Mouse (Mus musculus): Measurements from ENCODE around the gene Gm3415. TPM values are rescaled to one million over a fixed set of nuclear protein-coding genes. Genes with fewer than 3 reads are reported as not detected.

Gm3415 gene
- not detected in 2 replicates for polyA plus RNA-seq (2021; fragmentation: Nextera tagmentation)
- long read RNA-seq, experiment 1 = 0 reads
- long read RNA-seq, experiment 2 = 0 reads

GRCm38 (mm10) chr5:146555836-146556235 is at the start of gene Gm3415:
Gene Gm3415, plus strand, starts transcription at chr5:146556136.

DNA sequence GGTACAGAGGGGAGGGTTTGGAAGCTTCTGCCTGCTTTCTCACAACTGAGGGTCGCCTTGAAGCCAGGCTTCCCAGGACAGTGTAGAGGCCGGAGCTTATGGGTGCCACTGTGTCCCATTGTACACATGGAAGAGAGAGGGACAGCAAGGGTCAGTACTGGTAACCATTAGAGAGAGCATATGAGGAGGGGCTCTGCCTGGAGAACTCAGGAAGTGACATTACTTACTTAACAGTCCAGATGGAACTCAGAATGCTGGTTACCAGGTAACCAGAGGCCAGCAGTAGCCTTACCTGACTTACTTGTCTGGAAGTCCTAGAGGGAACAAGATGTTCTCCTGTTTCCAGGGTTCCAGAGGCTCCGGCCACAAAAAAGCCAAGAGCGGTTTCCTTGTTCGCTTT is 42.1 kb upstream of the Gm3415 start, which contains the start of gene Gm3402:
TSS of gene Gm3402 (plus strand) at position 301 of the 400 bp plus-strand sequence.

DNA sequence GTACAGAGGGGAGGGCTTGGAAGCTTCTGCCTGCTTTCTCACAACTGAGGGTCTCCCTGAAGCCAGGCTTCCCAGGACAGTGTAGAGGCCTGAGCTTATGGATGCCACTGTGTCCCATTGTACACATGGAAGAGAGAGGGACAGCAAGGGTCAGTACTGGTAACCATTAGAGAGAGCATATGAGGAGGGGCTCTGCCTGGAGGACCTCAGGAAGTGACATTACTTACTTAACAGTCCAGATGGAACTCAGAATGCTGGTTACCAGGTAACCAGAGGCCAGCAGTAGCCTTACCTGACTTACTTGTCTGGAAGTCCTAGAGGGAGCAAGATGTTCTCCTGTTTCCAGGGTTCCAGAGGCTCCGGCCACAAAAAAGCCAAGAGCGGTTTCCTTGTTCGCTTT is 30.4 kb upstream of the Gm3415 start, which contains the start of gene Gm3404:
TSS of gene Gm3404 (plus strand) at position 301 of the 400 bp plus-strand sequence.

DNA sequence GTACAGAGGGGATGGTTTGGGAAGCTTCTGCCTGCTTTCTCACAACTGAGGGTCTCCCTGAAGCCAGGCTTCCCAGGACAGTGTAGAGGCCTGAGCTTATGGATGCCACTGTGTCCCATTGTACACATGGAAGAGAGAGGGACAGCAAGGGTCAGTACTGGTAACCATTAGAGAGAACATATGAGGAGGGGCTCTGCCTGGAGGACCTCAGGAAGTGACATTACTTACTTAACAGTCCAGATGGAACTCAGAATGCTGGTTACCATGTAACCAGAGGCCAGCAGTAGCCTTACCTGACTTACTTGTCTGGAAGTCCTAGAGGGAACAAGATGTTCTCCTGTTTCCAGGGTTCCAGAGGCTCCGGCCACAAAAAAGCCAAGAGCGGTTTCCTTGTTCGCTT is 18.6 kb upstream of the Gm3415 start, which contains the start of gene Gm3409:
TSS of gene Gm3409 (plus strand) at position 301 of the 400 bp plus-strand sequence.

GRCm38 (mm10) chr5:146584478-146585306 is 28.8 kb downstream of the Gm3415 start, which contains the start of gene Gpr12:
Gene Gpr12, minus strand, starts transcription at chr5:146585239.

Other genes starting within 250 kb of the Gm3415 start
- gene Wasf3, start 171.2 kb upstream of the Gm3415 start, polyA plus RNA-seq (2021; fragmentation: Nextera tagmentation) = 27.9 and 30.4 TPM in 2 replicates
- gene Gm6408, start 74.2 kb upstream of the Gm3415 start, polyA plus RNA-seq (2021; fragmentation: Nextera tagmentation) = not detected in 2 replicates
- gene Gm6370, start 64.8 kb upstream of the Gm3415 start, polyA plus RNA-seq (2021; fragmentation: Nextera tagmentation) = not detected in 2 replicates
- gene 4930449I24Rik, start 53.7 kb upstream of the Gm3415 start, polyA plus RNA-seq (2021; fragmentation: Nextera tagmentation) = not detected in 2 replicates
- not detected in 2 replicates for gene Gm3402, start 42.0 kb upstream of the Gm3415 start, polyA plus RNA-seq (2021; fragmentation: Nextera tagmentation)
- gene Gm3404, start 30.3 kb upstream of the Gm3415 start, polyA plus RNA-seq (2021; fragmentation: Nextera tagmentation) = not detected in 2 replicates
- gene Gm3409, start 18.5 kb upstream of the Gm3415 start, polyA plus RNA-seq (2021; fragmentation: Nextera tagmentation) = not detected in 2 replicates
- gene Gpr12, start 29.1 kb downstream of the Gm3415 start, polyA plus RNA-seq (2021; fragmentation: Nextera tagmentation) = 35.2 and 51.7 TPM in 2 replicates
- gene Usp12, start 238.9 kb downstream of the Gm3415 start, polyA plus RNA-seq (2021; fragmentation: Nextera tagmentation) = 2.9 TPM in 2 replicates